Mouse (Mus musculus): Measurements from ENCODE around the gene Samd4.

The Samd4 gene

DNA sequence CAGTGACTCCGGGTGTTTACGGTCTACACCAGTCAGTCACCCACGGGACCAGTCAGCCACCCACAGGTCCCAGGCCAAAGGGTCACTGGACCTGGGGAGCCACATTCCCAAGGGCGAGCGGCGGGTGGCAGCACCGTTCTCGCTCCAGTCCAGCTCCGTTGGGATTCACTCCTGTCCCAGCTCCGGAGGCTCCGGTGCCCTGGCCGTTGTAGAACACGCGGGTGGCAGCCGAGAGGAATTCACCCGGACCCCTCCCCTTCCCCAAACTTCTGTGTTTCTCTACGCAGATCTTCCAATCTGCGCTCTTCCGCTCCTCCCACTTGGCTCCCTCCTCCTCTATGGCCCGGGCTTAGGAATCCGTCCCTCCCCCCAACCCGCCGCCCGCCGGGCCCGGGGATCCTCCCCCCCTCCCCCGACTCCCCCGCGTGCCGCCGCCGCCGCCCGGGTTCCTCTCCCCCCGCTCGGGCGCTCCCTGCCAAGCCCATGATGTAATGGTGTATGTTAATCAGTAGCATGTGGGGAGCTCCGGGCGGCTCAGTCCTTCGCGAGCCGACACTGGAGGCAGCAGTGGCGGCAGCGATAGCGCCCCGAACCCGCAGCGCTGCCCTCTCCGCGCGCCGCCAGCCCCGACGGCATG lies at the start of gene Samd4:
Gene Samd4, plus strand, starts transcription at position 424 of the 637 bp plus-strand sequence.
- DNase-seq: peak; percentile 85

DNA sequence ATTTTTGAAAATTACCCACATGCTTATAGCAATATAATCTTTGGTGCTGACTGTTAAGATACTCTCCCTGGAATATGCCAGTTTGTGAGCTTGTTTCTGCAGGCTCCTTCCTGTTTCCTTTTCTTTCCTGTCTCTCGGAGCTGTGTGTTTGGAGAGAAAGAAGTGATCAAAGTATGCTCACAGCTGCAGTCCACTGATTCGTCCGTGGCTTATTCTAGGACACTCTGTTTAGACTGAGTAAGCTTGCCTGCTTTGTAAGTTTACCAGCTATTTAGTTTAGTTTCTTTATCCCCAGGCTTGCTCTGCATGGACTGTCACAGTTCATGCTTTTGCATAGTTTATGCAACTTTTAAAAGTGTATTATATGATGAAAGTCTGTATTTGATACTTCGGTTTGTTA lies 43.3 kb upstream of the Samd4 start:
- DNase-seq: no peak

- DNase-seq: no peak
These were observed 36.9 kb upstream of the Samd4 start for GRCm38 (mm10) chr14:46845706-46846105.

- DNase-seq: peak; percentile 26
These were observed 34.5 kb upstream of the Samd4 start for GRCm38 (mm10) chr14:46848063-46848590.

DNA sequence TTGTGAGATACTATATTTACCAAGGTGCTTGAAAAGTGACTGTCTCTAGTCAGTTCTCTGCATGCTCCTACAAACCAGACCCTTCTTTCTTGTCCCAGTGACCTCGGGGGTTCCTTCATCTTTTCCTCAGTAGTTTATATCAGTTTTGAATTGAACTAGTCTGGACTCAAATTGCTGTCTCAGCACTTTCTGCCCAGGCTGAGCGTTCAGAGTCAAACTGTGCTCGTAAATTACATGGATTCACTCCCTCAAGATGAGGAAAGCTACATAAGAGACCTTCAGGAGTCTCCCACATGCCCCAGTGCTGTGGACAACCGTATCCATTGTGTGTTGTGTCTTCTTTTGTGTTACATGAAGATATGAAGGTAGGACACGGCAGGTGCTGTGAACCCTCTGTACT lies 33.9 kb upstream of the Samd4 start:
- DNase-seq: no peak

DNA sequence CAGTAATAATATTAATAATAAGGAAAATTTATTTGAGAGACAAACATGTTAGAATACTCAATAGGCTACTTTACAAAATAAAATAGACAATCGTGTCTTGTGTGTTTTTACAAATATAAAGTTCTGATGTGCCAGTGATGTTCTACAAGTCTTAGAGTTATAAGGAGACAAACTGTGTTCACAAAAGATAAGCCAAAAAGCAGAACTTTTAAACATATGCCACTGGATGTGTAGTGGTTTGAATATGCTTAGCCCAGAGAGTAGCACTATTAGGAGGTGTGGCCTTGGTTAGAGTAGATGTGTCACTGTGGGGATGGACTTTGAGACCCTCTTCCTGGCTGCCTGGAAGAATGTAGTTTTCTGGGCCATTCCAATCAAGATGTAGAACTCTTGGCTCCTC lies 32.9 kb upstream of the Samd4 start:
- no peak for DNase-seq

- no peak for DNase-seq
These were observed 29.0 kb upstream of the Samd4 start for GRCm38 (mm10) chr14:46853677-46854076.

GRCm38 (mm10) chr14:46862922-46863321 lies 19.7 kb upstream of the Samd4 start:
- DNase-seq: no peak

GRCm38 (mm10) chr14:46880935-46881334 lies 1.7 kb upstream of the Samd4 start:
- DNase-seq: peak; percentile 64

DNA sequence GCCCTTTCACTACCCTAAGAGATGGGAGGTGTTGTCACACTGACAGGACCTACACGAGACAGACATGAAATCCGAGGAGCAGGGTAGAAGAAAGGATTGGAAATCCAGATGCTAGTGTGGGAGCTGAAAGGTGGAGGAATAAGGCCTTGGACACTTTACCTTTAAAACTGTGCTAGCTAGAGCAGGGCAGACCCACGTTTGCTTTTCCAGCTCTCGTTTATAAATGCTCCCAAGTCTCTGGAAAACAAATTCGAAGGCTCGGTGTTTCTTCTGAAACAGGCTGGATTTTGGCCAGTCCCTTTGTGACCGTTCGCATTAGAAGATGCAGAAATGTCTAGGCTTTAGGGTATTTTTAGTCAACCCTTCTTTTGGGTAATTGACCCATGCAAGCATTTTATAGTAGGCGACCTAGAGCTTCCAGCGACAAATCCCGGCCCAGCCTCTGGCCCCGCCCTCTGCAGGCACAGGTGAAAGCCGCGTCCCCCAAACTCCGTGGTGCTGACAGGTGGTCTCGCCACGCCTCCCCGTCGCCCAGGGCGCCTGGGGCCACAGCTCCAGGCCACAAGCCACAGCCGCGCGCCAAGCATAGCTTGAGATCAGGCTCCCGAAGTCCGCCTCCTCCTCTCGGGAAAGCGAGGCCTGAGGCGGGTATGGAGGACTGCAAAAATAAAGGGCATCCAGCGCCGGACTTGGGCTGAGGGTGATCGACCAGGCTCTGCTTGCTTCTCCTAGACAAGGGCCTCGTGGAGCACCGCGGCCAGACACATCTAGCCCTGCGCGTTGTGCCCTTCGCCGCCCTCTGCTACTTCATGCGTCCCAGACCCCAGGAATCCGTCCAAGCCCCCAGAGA lies 848 bp upstream of the Samd4 start:
- DNase-seq: no peak

DNA sequence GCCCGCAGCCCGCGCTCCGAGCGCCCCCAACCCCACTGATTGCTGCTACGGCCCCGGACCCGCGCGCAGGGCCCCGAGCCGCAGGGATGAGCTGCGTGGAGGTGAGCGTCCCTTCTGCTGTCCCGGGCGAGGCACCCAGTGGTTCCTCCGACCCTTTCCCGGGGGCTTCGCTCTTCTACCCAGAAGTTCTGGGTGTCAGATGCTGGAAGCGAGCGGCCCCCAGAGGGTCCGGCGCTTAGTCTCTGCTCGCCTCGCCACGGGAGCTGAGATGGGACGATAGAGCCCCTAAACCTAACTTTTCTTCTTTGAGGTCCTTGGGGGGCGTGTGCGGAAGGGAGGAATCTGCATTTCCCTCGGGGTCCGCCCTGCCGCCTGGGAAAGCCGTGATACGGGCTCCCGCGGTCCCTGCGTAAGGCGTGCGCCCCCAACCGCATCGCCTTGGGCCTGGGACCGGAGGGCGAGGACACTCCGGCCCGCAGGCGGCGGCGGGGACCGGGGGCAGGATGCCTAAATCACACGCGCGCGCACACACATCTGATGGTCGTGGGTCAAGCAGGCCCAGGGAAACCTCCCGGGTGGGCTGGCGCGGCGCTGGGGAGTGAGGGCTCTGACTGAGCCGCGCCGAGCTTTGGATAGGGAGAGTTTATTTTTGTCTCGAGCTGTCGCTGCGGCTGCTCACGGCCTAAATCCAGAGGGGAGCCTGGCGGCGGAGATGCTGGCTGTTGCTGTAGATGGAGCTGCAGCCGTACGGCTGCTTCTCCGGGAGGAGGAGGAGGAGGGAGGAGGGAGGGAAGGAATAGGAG lies 615 bp downstream of the Samd4 start:
- DNase-seq: peak; percentile 34

- peak; percentile 26 for DNase-seq
These were observed 1.3 kb downstream of the Samd4 start for GRCm38 (mm10) chr14:46883871-46884441.

GRCm38 (mm10) chr14:46884701-46885428 lies 2.2 kb downstream of the Samd4 start:
- DNase-seq: peak; percentile 45

- peak; percentile 4 for DNase-seq
These were observed 2.7 kb downstream of the Samd4 start for GRCm38 (mm10) chr14:46885429-46885755.

DNA sequence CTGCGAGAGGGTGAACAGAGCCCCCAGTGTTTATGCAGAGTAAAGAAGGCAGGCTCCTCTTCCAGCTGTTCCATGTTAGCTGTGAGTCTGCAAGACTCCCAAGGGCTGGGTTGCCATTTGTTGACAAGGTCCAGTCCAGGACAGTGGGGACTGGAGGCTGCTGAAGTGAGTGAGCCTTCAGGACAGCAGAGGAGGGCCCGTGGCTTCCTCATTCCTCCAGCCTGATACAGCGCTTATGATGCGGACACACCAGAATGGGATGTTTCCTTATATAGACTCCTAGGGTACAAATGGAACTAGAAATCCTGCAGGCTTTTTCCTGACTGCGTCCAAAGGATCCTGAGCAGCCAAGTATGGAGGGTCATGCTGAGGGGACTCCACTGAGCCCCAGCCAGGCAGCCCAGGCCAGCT lies 3.2 kb downstream of the Samd4 start:
- peak; percentile 27 for DNase-seq

GRCm38 (mm10) chr14:46889096-46889495 lies 6.4 kb downstream of the Samd4 start:
- no peak for DNase-seq

DNA sequence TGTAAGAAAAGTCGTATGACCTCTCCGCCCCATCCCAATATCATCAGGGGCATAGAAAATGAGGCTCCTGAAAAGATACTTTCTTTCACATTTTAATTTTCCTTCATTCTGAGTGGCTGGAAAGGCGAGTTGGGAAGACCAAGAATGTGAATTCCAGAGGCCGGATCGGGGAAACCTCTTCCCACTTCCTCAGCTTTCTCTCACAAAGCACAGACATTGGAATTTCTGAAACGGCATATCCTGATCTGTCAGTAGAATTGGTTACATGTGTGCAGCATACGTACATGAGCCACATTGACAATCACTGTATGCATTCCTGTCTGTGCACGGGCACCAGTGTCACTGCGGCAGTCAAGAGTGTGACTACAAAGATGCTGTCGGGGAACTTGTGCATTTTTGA lies 11.3 kb downstream of the Samd4 start:
- no peak for DNase-seq

GRCm38 (mm10) chr14:46897953-46898352 lies 15.3 kb downstream of the Samd4 start:
- no peak for DNase-seq

GRCm38 (mm10) chr14:46898626-46899025 lies 16.0 kb downstream of the Samd4 start:
- DNase-seq: no peak

DNA sequence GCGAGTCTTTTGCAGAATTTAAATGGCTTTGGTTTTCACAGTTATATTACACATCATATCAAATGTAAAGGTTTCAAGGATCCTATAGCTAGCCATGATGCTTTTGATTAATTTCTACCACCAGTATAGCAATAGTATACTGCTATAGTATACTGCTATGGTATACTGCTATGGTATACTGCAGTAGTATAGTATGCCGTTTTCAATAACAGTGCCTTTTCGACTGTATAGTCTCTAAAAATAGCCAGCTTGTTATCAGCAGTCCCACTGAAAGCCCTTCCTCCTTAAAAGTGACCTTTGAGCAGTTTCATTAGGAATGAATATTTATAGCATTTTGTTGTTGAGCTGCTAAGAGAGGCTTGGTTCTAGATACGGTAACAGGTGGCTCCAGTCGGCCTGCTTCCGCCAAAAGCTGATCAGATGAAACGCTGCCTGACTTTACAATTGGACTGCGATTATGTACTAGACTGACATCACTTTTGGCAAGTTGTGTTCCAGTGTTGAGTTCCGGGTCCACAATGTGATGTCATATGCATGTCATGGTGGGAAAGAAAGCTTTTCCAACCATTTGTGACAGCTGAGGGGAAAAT lies 19.9 kb downstream of the Samd4 start:
- no peak for DNase-seq

GRCm38 (mm10) chr14:46904276-46904675 lies 21.6 kb downstream of the Samd4 start:
- DNase-seq: no peak

GRCm38 (mm10) chr14:46908858-46909257 lies 26.2 kb downstream of the Samd4 start:
- DNase-seq: no peak
